Mouse (Mus musculus) 3T3-L1 (cell line): Measurements from ENCODE around the gene Slc8a1.

ENCODE experiments used
- DNase-seq: peaks from one replicate; pipeline ENCODE4 v3.0.0-alpha.2; 2015; ENCODE audit warnings: low read depth, low spot score

Slc8a1 gene

DNA sequence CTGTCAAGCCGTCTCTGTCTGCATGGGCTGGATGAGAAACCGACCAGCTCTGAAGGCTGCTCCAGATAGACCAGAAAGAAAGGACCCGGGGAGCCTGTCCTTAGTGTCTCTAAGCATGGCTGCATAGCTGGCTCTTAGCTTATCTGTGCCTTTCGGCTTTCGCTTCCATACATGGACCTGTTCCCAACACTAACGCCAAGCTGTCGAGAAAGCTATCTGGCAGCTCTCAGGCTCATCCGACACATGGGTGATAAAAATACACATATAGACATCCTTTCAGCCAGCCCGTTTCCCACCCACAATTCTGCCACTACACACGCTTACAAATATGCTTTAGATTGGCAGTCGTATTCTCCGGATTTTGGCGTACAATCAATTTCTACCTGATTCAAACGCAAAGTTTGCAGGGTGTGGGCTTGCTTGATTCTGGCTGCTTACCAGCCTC is at the start of gene Slc8a1:
Gene Slc8a1, minus strand, starts transcription at position 67 of the 445 bp plus-strand sequence.
- DNase-seq: no peak

DNA sequence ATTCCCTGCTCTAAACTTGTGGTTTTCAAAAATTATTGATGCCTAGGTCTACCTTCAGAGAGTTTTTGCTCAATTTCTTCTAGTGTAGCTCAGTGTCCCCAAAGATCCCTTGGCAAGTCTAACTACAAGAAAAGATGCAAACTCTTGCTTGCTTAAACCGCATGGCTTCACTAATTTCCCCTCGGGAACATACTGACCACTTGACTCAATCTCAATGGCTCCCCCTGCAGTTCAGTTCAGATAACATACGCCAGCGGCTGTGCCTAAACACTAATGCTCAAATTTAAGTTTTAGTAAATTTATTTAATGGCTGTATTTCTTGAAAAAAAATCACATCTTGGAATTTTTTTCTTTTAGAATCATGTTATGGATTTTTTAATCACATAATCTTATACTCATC is 49.2 kb upstream of the Slc8a1 start:
- DNase-seq: peak; percentile 19

DNA sequence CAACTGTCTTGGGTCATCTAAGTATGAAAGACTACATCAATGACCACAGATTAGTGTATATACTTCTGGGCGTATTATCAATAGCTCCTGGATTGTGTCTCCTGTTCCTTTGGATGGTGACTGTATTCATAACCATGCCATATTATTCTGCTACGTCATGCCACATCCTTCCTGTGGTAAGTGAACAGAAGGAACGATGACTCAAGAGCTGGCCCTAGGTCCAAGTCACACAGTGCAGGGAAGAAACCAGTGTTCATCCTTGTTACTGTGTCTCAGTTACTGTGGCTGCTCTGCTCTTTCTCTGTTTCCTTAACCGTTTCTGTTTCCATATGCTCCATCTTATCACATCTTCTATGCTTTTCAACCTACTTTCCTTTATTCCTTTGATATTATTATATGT is 44.1 kb upstream of the Slc8a1 start:
- DNase-seq: peak; percentile 71

DNA sequence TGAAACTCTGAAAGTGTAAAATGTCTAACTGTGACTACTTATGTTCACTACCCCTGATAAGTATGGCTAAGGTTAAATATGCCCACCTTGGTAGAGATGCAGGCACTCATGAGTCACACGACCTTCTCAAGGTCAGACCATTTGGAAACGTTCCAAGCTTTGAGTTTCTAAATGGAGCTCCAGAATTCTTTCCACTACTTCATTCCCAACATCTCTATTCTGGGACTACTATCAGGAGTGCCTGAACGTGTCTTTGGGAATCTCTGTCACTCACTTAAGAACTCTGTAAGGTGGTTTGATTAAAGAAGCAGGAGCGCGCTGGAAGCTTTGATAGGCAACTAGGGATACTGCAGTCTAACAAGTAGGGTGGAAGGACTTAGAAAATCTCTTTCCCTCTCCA is 43.3 kb upstream of the Slc8a1 start:
- no peak for DNase-seq

DNA sequence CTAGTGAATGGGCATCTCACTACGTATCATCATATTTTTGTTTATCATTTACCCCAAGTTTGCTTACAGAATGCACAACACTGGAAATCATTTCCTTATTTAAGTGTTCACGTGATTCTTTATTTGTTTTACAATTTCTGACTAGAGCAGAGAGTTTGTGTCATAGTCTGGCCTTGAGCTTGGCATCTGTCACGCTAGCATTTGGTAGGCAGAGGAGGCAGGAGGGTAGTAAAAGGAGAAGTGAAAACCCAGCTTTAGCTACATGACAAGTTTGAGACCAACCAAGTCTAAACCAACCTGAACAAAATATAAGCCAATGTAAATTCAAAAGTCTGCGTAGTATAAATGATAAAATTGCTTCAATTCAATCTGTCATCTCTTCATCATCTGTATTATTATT is 41.7 kb upstream of the Slc8a1 start:
- DNase-seq: no peak

DNA sequence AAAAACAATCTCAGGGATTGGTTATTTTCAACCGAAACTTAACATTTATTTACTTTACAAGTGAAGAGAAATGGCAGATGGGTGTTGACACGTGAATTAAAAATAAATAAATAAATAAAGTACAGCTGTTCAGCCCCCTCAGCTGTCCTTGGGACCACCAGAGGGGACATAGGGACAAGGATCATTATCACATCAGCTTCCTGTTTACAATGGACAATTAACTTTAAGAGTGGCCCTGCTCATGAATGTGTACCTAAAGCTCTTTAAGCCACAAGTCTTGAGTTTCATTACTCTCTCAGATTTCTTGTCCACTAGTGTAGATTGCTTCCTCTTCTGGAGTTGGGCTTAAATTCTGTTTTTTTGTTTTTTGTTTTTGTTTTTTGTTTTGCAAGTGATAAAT is 12.5 kb upstream of the Slc8a1 start:
- no peak for DNase-seq

DNA sequence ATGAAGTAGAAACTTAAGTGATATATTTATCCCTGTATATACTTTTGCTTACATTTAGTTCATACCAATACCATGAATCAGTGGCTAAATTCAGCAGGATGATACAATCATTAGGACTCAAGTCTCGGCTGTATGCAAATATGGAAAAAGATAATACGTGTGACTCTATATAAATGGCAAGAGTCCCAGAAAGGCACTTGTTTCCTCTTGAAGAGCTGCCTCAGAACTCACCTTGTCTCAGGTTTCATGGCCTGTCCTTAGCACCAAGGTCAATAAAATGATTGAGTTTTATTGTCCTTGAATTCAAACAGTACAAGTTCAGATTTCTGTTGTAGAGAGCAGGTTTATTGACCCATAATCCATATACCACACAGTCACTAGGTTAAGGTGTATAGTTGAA is 4.9 kb upstream of the Slc8a1 start:
- peak; percentile 8 for DNase-seq

DNA sequence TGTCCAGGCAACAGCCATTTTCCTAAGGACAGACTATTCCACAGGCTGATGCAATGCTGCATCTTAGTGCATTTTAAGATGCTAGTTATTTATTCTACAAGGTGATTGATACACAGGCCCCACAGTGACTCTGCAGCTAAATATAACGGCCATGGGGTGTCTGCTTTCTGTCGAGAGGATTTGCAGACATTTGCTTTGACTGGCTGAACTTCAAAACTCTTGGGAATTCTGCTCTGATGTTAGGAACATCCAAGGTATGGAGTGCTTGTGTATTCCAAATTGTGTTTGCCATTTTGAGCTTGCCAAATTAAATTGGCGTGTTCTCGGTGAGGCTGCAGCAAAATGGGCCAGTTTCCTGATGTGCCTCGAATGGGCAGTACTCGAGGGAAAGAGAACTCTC is 2.4 kb upstream of the Slc8a1 start:
- DNase-seq: no peak

DNA sequence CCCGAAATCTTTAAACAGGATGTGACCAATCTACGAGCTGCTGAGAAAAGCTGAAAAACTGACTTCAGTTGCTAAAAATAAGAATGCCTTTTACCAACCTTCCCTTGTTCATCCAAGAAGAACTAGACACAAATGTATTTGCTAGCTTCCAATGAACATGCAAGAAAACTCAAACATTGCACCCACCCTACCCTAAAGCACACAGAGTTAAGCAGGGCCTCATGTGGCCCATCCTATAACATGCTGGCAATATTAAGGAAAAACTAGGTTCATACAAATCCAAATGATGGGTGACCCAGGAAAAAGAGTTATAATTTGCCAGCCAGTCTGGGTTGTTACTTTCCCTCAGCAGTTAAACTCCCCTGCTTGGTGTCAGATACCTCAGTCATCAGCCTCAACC is 398 bp downstream of the Slc8a1 start:
- DNase-seq: no peak

DNA sequence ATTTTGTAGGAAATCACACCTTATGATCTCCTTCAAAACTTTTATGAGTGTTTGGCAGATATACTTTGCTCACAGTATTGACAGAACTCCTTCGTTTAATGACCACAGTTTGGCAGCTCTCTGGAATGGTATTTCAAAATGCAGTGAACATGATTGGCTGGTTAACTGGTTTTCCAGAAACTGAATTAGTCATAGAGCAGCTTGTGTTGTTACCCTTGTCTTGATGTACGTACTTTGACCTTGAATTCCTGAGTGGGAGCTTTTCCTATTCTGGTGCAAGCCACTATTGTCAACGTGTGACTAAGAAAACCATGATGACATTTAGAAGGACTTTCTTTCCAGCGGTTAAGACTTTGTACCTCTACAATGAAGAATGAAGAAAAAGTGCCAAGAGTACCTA is 868 bp downstream of the Slc8a1 start:
- peak; percentile 6 for DNase-seq

DNA sequence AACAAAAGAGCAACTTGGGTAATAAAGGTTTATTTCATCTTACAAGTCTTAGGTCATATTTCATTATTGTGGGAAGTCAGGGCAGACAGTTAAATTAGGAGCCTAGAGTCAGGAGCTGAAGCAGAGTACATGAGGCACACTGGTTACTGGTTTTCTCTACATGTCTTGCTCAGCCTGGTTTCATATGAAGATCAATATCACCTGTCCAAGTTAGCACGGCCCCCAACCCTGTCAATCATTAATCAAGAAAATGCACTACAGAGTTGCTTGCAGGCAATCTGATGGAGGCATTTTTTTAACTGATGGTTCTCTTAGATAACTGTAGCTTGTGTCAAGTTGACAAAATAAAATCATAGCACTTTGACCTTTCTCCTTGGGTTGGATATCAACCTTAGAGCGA is 2.6 kb downstream of the Slc8a1 start:
- DNase-seq: no peak

DNA sequence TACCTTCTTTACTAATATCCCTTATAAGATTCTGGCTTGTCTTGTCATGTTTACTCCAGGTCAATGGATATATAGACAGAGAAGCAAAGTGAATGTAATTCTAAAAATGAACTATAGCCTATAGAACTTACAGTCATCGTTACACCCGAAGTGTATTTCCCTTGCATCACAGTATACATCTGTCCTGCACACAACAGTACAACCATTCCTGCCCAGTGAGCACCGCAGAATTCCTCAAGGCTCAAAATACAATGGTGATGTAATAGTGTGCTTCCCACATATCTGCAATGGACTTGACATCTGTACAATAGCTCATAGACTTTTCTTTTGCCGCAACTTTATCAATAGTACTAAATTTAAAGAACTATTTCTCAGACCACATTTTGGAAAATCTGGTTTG is 8.3 kb downstream of the Slc8a1 start:
- DNase-seq: no peak

DNA sequence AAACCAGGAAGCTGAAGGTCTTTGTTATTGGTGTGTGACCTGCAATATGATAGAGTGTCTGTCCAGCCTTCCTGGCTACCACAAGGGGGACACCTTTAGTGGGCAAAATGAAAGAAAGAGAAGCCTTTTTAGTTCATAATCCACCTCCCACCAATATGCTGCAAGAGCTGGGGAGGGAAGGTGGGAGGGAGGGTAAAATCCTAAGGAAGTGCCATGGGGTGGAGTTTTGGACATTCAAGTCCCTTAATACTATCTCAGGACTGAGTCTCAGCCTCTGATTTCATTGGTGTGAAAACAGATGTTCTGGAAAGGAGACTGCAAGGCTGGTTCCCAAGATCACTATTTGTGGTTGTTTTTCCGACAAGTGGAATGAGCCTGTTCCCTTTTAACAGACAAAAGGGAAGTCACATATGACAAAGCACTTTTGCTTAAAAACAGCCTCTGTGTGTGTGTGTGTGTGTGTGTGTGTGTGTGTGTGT is 25.9 kb downstream of the Slc8a1 start:
- DNase-seq: peak; percentile 50

DNA sequence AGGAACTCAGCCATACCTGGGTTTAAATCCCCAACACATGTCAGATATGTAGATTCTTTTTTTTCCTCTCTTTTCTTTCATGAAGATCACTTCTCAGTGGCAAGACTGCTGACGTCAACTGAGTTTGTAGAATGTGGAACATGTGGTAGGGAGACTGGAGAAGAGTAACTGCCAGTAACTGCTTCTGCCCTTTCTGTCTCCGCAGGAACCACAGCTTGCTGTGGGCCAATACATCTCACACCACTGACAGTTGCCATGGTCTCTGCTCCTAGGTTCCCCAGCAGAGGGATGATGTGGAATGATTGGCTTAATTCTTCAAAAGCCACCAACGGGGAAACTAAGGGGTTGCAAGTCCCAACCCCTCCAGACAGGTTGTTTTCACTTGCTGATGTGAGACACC is 33.4 kb downstream of the Slc8a1 start:
- DNase-seq: no peak

DNA sequence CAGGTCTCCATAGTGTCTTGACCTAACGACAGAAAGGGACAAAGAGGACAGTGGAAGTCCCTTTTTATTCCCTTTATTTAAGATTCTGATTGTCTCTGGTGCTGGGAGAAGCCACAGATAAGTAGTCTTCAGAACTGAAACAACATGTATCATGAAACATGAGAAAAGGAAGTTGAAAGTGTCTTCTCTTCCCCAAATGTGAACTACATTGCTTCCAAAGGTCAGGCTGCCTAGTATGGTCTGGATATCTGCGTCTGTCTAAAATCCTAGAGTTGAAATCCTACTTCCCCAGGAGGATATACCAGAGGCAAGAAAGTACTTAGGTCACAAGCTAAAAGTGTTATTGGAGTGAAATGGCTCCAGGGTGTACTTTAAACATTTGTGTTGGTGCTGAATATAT is 34.9 kb downstream of the Slc8a1 start:
- no peak for DNase-seq

DNA sequence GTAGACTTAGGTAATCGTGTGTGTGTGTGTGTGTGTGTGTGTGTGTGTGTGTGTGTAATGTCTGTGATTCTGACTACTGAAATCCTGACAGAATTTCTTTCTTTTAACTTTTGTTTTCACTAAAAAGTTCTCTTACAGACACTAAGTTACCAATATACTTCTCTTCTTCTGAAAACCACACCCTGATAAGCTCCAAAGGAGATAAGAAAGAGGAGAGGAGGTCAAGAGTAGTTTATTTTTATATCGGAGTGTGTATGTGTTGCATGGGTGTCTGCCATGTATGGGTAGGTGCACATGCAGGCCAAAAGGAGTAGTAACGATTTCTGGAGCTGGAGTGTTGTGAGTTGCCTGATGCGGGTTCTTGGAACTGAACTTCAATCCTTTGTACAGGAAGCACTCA is 36.5 kb downstream of the Slc8a1 start:
- DNase-seq: no peak

DNA sequence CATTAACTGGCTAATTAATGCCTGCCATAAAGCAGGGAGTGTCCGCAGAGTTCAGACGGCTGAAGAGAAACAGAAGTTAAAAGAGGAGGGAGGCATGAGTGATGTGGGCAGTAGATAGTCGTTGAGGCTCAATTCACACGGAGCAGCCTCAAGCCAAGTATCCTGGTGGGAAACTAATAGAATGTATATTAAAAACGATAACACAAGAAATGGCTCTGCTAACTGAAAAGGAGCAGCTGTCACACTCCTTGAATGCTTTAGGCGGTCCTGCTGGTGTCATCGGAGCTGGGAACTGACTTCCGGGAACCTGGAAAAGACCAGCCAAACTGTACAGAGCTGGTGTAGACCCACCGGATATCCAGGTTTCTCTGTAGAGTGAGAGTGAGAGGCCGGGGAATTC is 39.4 kb downstream of the Slc8a1 start:
- DNase-seq: no peak

DNA sequence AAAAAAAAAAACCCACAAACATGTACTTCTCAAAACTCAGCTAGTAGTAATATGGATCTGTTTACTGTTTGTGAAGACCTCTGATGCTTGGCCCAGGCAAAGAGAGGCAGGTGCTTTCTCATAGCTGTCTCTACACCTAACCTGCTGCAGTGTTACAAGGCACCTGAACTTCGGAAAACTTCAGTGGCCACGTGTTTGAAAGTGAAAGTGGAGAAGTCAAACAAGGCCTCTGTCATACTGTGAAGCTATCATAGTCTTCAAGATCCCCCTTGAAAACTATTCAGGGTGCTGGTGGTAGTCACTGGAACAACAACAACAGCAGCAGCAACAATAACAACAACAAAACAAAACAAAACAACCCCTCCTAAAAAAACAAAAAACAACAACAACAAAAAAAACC is 40.5 kb downstream of the Slc8a1 start:
- DNase-seq: peak; percentile 5

DNA sequence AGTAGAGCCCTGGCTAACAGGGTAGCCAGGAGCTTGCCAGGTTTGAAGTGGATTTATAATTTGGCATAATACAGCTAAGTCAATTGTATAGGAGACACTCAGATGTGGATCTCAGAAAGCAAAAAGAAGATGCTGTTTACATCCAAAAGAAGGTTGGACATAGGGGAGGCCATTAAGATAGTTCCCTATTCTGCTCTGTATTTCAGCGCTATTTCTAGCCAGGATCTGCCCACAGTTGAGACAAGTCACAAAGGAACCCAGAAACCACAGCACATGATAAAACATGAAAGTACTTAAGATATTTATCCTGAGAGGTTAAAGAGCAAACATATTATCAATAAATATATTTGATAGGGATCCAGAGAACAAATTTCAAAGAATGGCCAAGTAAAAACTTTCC is 43.2 kb downstream of the Slc8a1 start:
- no peak for DNase-seq

DNA sequence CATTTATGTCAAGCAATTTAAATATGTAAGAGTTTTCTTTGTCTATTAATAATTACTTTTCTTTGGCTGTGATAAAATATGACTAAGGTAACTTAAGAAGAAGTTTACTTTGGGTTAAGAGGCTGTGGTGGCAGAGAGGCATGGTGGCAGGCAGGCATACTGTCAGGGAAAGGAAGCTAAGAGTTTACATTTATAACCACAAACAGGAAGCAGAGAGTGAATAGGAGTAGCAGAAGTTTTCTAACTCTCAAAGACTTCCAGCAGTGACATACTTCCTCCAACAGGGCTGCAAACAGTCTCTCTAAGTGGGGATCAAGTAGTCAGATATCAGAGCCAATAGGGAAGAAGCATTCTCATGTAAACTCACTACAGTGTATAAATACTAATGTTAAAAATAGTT is 58.6 kb downstream of the Slc8a1 start:
- no peak for DNase-seq

DNA sequence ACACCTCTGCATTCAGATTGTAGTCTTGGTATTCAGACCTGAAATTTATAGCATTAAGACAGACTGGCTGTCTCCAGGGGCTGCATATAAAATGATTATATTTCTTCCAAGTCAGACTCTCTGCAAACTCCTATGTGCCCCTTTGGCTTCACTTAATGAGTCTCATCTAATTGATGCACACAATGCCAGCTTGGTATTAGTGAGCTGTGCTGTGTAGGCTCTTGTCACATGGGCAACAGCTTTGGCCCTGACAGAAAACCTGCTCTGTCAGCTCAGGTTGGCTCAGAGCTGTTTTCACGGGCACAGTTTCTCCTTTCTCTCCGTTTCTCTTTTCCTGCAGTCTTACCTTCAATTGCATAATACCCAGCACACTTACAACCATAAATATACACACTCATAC is 60.7 kb downstream of the Slc8a1 start:
- no peak for DNase-seq

DNA sequence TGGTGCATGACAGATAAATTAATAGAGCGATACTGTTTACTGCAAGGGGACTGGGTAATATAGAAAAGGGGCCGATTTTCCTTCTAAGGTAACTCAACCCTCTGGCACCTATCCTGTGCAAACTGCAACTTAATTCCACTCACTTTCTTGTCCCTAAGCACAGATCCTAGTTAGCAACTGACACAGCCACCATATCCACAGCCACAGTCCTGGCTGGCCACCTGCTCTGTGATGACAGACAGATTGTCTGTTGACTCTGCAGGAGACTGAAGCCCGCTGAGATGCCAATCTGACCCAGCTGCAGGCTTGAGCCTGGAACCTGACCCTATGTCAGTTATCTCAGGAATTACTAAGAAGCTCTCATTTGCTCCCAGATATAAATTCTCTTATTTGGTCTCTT is 62.0 kb downstream of the Slc8a1 start:
- no peak for DNase-seq

DNA sequence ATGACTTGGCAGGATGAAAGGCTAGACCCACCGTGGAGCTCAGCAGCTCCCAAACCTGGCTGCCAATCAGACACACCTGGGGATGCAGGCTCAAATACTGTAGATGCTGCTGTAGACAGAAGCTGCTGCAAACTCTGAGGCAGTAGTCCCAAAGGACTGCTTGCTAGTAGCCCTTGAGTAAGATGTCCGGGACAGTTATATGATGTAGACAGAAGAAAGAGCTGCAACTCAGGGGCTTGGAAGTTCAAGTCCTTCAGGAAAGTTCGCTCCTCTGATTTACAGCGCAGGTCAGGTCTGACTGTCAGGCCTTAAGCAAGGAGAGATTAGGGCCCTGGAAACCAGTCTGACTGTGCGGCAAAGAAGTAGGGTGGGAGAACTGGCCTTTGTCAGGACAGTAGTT is 66.9 kb downstream of the Slc8a1 start:
- no peak for DNase-seq

DNA sequence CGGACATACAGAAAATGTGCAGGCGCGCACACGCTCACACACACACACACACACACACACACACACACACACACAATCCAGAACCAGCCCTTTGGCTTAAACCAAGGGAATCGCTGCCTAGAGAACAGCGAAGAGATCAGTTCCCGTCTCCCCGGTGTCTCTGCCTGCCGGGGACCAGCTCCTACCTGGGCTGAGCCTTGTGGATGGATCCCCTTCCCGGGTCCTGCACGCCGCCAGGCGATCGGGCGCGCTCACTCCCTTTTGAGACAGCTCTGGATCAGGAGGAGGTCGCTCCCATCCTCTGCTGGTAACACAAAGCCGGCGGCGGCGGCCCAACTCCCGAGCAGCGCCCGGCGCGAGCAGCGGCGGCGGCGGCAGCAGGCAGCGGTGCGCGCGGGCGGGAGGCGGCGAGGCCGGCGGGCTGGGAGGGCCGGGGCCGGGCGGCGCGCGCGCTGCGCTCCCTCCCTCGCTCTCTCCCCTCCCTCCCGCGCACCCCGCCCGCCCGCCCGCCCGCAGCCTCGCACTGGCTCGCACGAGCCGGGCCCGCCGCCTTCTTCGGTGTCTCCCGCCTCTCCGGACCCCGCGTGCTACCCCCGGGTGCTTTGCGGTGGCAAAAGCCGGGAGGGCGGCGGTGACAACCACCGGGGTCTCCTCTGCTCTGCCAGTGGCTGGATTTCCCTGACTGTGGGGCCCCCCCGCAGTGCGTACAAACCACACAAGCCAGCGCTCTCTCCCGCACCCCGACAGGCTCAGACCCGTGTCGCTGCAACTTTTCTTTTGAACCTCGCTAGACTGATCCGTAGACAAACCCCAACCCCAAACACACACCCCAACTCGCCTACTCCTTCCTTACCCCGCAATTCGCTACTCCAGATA is 68.1 kb downstream of the Slc8a1 start:
- DNase-seq: peak; percentile 22
